Mouse (Mus musculus) monocyte, adult 2 months (primary cell): ENCODE results near the gene Rpl41.
"Not testable (repeated sequence)": the region's sequence is repeated elsewhere in the genome, so short reads cannot be mapped to it uniquely, and the experiment has no call there.

Source experiments
- DNase-seq, 2 experiments: peaks; one replicate each; pipeline ENCODE4 v3.0.0; 2022; ENCODE audit warnings: low spot score in 2 of 2, low read depth in 1 of 2

Rpl41 gene

DNA sequence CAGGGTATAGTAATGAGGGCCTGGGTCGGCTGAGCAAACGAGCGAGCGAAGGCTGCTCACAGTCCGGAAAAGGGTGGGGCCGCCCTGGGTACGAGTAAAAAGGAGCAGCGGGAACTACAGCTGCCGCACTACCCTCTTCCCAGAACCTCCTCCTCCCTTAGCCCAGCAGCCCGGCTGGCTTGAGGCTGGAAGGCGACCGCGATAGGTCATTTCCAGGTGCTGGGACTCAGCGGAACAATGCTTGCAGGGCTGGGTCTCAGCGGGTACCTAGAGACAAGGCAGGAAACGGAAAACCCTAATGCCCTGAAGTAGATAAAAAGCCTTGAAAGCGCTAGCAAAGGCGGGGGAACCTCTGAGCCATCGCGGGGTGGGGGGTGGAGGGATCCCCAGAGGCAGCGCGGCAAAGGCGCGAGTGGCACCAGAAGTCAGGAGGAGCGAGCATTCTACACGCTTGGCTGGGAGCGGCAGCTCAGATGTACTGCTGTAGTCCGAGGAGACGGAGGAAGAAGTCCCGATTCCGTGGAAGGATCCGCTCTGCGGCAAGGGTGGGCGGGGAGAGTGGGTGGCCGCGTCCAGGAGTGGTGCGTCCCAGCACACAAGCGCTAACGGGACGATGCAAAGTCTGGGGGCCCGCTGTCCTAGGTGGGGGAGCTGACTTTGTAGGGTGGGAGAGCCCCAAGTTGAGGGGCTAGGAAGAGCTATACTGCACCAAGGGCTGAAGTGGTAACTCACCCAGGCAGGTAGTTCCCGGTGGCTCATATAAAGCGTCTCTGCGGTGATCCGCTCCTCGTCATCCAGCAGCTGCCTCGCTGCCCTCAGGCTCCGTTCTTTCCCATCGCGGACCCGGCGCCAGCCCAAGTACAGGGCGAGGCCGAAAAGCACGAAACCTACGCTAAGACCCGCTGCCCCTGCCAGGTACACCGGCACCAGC lies 24.1 kb downstream of the Rpl41 start:
- DNase-seq, result no peak

- no peak for DNase-seq
Observed at GRCm38 (mm10) chr10:128524111-128524731, 24.9 kb downstream of the Rpl41 start.

DNA sequence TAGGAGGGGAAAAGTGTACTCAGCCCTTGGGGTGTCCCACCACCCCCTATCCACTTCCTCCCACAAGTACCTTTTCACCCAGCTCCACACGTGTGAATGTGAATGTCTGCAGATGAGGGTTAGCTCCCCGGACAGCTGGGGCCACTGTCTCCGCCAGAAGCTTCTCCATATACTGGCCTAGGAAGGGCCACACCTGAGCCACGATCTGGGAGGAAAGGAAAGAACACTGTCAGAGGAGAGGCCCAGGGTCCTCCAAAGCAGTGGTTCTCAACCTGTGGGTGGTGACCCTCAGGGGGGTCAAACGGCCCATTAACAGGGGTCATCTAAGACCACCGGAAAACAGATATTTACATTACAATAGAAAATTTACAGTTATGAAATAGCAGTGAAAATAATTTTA lies 26.8 kb downstream of the Rpl41 start:
- DNase-seq, result no peak

GRCm38 (mm10) chr10:128520591-128520990 lies 28.5 kb downstream of the Rpl41 start:
- DNase-seq, result no peak

DNA sequence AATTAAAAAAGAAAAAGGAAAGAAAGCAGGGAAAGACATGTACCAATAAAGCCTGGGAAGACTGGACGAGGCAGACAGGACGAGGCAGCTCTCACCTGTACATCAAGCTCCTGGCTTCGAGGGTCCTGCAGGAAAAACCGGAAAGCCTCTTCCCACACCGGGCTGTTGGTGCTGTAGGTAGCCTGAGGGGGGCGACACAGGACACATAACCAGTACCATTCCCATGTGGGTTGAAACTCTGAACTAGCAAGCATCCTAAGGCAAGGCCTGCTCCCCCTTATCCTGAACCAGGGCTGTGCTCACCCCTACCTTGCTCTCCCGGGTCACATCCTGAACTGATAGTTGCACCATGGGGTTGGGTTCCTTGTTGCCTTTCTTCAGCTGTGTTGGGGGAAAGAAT lies 30.3 kb downstream of the Rpl41 start:
- DNase-seq, result peak in 1 of 2 experiments; percentile 29

GRCm38 (mm10) chr10:128516677-128517076 lies 32.4 kb downstream of the Rpl41 start:
- no peak for DNase-seq

GRCm38 (mm10) chr10:128516029-128516428 lies 33.1 kb downstream of the Rpl41 start:
- no peak for DNase-seq

GRCm38 (mm10) chr10:128515044-128515443 lies 34.1 kb downstream of the Rpl41 start:
- DNase-seq, result no peak

DNA sequence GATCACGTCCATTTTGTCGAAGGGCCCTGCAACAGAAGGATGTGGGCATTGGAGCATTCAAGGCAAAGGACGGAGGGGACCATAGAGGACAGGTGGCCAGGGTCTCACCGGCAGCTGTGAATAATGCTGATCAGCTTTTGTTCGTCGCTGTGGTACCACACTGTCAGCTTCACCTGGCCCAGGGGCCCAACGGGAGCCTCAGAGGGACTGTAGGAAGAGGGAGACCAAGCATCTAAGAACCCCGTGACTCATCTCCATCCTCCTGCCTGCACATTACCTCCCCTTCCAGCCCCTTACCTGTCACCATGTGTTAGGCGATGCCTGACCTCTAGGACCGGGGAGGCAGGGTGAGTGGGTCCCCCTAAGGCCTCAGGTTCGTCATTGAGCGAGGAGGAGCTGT lies 37.3 kb downstream of the Rpl41 start:
- no peak for DNase-seq

GRCm38 (mm10) chr10:128511189-128511588 lies 37.9 kb downstream of the Rpl41 start:
- DNase-seq, result no peak

- no peak for DNase-seq
Observed at GRCm38 (mm10) chr10:128510301-128510700, 38.8 kb downstream of the Rpl41 start.

DNA sequence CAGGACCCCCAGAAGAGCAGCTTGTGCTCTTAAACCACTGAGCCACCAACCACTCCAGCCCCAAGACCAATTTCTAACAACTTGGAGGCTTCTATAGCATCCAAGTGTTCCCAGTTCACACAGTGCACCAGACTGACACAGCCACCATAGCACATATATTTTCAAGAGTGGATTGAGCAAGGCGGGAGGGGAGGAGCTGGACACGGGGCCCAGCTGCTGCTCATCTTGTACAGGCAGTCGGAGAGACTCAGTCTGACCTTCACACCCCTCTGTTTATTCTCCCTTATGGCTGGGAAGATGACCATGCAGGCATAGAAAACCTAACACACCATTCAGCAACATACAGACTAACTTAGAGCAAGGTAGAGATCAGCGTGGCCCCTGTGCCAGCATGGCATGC lies 39.3 kb downstream of the Rpl41 start:
- no peak for DNase-seq

GRCm38 (mm10) chr10:128509203-128509602 lies 39.9 kb downstream of the Rpl41 start:
- DNase-seq, result no peak

- DNase-seq, result no peak
Observed at GRCm38 (mm10) chr10:128508260-128508659, 40.8 kb downstream of the Rpl41 start.

DNA sequence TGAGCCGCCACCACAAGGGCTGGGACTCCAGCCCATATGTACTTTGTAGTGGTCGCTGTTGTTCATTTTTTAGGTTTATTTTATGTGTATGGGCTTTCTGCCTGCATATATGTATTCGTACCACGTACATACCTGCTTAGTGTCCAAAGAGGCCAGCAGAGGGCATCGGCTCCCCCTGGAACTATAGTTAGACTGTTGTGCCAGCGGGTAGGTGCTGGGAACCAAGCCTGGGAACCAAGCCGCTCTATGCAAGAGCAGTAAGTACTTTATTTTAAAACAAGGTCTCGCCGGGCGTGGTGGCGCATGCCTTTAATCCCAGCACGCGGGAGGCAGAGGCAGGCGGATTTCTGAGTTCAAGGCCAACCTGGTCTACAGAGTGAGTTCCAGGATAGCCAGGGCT lies 43.1 kb downstream of the Rpl41 start:
- DNase-seq, result no peak

DNA sequence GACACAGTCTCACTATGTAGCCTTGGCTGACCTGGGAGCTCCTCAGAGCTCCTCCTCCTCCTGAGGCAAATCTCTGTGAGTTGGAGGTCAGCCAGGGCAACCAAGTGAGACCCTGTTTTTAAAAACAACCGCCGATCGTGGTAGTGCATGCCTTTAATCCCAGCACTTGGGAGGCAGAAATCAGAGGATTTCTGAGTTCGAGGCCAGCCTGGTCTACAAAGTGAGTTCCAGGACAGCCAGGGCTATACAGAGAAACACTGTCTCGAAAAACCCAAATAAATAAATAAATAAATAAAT lies 43.8 kb downstream of the Rpl41 start:
- DNase-seq, result not testable (repeated sequence)

DNA sequence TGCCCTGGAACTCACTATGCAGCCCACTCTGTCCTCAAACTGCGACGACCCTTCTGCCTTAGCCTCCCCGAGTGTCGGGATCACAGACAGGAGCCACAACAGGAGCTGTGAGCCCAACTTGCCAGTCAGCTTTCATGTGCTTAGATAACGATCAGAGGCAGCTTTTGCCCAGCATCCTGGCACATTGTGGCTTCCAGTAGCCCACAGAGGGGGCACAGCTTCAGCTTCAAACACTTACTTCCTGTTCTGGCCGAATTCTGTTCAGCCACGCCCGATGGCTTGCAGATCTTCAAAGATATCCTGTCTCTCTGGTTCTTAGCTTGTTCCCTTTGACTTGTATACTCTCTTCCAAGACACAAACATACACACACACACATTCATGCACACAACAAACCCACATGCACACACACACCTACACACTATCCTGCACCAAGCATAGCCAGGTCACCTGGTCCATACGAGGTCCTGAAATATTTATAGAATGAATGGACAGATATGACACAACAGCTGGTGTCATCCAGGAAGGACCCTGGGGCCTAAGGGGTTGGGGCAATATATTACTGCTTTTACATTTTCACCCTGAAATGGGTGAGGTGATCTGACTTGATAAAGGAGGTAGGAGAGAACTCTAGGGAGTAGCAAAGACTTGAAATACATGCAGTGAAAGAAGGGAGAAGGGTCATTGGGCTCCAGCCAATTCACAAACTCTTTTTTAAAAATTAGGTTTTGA lies 44.3 kb downstream of the Rpl41 start:
- no peak for DNase-seq

DNA sequence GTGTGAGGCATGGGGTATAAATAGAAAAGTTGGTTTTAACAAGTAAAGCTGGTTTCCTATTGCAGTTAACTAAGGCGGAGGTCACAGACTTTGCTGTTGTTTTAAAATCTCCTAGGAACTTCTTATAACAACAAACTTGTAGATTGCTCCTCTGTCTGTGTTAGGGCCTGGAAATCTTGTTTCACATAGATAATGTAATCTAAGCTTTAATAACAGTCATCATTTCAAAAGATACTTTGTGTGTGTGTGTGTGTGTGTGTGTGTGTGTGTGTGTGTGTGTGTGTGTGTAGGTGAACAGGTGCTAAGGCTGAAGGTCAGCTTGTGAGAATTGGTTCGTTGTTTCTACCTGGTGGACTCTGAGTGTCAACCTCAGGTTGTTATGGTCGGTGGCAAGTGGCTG lies 45.1 kb downstream of the Rpl41 start:
- DNase-seq, result no peak

- no peak for DNase-seq
Observed at GRCm38 (mm10) chr10:128503532-128503931, 45.6 kb downstream of the Rpl41 start.

DNA sequence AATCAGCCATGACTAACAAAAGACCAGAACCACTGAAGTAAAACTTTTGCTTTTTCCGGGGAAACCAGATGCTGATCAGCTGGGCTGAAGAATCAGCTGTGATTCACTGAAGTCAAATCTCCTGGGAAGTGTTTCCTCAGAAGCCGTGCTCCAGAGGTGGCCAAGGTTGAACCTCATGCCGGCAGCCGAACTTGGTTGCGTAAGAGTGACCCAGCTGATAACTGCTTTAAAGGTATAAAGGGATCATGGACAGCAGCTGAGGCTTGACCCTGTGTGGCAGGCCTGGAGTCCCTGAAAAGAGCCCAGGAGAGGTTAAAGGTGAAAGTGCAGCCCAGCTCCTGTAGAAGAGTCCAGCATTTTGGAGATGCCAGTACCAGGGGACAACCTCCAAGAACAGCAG lies 46.8 kb downstream of the Rpl41 start:
- DNase-seq, result no peak

GRCm38 (mm10) chr10:128499116-128499671 lies 49.9 kb downstream of the Rpl41 start:
- DNase-seq, result peak in 1 of 2 experiments; percentile 34

GRCm38 (mm10) chr10:128498590-128498989 lies 50.5 kb downstream of the Rpl41 start, which contains the start of gene Myl6b:
TSS of gene Myl6b (minus strand) at chr10:128498685.
- peak; percentile 91 to 95 for DNase-seq
